Mouse (Mus musculus) cerebellum, postnatal 10 days (tissue): ENCODE measurements around the gene Lrmda.

ENCODE experiments used
- DNase-seq, 2 experiments: peaks; one replicate each; pipeline ENCODE4 v3.0.0; 2021; ENCODE audit warnings: mixed read lengths in 2 of 2

Lrmda gene

DNA sequence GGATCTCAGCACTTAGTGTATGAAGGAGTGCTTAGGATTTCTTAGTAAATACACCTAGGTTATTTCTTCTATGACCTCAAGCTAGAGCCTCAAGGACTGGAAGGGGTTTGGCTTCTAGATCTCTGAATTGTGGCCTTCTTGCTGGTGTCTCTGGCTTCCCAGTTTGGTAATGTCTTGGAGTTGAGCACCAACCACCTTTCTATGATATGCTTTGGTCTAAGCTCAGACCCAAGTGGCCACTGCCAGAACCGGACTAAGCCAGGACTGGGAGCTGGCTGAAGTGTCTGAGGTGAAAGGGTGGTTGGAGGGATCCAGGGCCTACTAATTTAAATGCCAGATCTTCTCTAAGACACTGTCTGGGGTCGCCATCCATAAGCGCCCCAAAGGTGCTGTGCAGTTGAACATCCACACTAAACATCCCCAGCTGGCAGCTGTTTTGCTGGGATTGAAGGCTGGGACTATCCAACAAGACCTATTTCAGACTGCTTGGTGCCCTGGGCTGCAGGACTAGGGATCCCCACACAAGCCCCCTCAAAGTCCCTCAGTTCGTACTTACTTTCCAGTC, 27.1 kb upstream of the Lrmda start:
- DNase-seq = no peak

- DNase-seq = peak; percentile 8 to 11
Observed at GRCm38 (mm10) chr14:21993251-21994060, 26.1 kb upstream of the Lrmda start.

GRCm38 (mm10) chr14:21994061-21994990, 25.2 kb upstream of the Lrmda start:
- peak in 1 of 2 experiments; percentile 13 for DNase-seq

DNA sequence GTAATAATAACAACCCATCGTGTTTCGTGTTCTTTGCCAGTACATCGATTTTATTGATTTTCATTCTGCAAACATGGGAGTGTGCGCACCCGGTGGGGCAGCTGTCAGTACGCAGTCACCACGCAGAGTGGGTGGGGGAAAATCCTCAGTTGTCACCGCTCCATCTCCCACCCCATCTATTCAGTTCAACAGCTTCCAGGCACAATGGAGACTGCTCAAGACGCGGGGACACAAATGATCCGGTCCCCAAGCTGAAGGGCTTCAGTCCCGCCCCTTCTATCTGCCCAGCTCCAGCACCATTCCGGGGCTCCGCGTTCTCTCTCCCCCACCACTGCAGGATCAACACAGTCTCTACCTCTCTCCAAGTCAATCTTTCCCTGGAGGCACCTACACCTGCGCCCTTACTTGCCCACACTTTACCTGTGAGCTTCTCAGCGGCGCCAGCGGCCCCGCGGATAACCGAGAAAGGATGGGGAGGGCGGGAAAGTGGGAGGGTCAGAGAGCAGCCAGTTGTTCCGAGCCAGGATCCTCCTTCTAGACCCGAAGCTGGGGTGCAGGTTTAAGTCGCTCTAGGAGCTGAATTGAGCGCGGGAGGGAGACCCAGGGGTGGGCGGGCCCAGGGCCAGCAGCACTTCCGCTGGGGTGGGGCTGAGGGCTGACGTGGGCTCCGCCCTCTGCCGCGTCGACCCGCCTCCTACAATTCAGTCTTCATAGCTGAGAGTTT, 24.3 kb upstream of the Lrmda start:
- peak; percentile 27 to 47 for DNase-seq

DNA sequence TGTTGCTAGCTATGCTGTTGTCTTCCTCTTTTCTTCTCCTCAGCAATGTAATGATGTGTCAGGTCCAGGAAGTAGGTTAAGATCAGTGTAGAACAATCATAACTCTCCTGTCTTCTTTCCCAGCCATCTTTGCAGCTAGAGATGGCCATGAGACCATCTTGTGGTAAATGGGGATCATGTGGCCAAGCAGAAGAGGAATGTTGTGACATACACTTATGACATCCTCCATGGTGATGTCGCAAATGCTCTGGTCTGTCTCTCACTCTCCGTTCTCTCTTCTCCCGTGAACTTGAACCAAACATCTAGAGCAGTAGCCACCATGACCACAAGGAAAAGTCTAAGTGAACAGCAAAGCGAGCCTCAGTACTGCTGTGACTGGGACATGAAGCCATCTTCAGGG, 19.9 kb upstream of the Lrmda start:
- DNase-seq = no peak

DNA sequence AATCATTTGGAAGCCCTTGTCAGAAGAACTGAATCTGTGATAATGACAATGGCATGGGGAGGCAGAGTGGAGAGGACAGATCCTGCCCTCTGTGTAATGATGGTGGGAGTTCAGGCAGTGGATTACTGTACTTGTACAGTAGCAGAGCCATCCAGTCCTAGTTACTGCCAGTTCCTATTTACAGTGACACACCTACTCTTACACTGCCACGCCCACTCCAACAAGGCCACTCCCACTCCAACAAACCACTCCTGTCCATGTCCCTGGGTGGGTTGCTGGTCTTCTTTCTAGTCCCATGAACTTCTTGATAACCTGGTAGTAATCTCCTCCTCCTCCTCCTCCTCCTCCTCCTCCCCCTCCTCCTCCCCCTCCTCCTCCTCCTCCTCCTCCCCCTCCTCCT, 16.3 kb upstream of the Lrmda start:
- no peak for DNase-seq

DNA sequence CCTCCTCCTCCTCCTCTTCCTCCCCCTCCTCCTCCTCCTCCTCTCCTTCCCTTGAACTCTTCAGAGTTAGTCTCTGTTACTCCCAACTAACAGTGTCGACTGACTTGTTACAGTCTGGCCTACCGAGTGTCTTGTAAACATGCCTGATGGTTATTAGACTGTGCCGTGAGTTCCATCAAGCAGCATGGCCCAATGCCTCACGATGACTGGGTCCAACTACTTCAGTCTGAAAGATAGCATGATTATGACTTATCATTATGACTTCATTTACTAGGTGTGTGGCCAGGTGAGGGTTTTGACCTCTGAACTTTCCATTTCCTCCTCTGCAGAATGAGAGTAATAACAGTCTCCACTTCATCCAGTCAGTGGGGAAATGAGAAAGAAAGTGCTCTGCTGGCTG, 15.9 kb upstream of the Lrmda start:
- no peak for DNase-seq

GRCm38 (mm10) chr14:22004943-22005342, 14.6 kb upstream of the Lrmda start:
- DNase-seq = no peak

GRCm38 (mm10) chr14:22007006-22007405, 12.5 kb upstream of the Lrmda start:
- DNase-seq = no peak

- no peak for DNase-seq
Observed at GRCm38 (mm10) chr14:22014315-22014714, 5.2 kb upstream of the Lrmda start.

- no peak for DNase-seq
Observed at GRCm38 (mm10) chr14:22014781-22015180, 4.7 kb upstream of the Lrmda start.

DNA sequence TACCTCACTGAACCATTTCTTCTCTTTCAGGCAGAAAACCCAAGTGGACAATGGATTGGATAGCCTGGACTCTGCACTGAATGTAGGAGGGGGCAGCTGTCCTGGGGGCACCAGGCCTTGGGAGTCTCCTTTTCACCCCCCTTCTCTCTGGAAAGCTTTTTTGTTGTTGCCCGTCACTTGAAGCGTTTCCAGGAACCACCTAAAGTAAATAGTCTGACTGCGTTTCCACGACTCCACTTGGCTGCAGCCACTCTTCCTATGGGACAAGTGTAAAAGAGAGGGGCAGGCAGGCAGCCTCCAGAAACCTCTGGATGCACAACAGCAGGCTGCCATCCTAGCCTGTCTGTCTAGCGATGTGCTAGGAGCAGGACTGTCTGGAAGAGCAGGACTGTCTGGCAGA, 2.5 kb upstream of the Lrmda start:
- DNase-seq = no peak

GRCm38 (mm10) chr14:22019949-22020845, 685 bp downstream of the Lrmda start:
- peak; percentile 10 to 11 for DNase-seq

GRCm38 (mm10) chr14:22020885-22021284, 1.4 kb downstream of the Lrmda start:
- peak; percentile 87 to 90 for DNase-seq

DNA sequence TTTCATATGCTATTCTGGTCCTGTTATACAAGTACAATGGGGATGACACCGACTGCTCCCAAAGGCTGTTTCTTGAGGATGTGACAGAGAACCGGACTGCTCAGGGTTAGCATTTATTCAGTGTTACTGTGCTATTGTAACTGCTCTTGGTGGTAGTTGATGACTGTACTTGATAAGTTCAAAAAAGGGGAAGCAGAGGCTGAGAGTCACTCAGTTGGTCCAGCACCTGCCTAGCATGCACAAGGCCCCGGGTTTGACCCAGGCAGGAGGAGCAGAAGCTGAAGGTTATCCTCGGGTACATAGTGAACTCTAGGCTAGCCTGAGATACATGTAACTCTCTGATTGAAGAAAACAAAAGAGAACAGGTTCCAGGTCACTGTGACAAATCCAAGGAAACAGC, 4.0 kb downstream of the Lrmda start:
- no peak for DNase-seq

GRCm38 (mm10) chr14:22035900-22036299, 16.4 kb downstream of the Lrmda start:
- DNase-seq = peak; percentile 30 to 35

DNA sequence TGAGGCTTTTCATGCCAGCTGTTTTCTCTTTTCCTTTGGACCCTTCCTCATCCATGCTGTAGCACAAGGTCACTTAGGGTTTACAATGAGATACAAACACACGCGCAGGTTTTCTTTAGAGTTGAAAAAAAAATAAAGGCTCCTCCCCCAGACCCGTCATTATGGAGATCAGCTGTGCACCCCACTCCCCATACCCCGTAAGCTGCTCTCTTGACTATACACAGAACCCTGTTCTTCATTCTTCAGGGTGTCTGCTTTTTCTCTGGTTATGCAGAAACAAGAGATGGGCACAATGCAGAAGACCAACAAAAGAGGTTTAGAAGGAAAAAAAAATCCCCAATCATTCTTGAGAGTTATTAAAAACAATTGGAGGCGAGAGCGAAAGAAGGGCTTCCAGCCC, 16.8 kb downstream of the Lrmda start:
- no peak for DNase-seq

- no peak for DNase-seq
Observed at GRCm38 (mm10) chr14:22036802-22037497, 17.4 kb downstream of the Lrmda start.

GRCm38 (mm10) chr14:22037498-22038131, 18.1 kb downstream of the Lrmda start:
- no peak for DNase-seq

DNA sequence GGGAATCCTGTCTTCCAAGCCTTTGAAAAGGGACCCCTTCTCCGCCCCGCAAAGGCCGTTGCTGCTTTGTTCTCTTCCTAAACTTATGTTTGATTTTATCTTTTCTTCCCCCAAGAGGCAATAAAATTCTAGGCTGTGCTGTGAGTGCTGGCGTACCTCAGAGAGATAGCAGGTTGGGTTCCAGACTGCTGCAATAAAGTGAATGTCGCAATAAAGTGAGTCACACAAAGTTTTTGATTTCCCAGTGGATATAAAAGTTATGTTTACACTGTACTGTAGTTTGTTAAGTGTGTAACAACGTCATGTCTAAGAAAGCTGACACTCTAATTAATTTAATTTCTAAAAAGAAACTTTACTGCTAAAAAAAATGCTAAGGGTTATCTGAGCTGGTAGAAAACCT, 22.6 kb downstream of the Lrmda start:
- DNase-seq = no peak

DNA sequence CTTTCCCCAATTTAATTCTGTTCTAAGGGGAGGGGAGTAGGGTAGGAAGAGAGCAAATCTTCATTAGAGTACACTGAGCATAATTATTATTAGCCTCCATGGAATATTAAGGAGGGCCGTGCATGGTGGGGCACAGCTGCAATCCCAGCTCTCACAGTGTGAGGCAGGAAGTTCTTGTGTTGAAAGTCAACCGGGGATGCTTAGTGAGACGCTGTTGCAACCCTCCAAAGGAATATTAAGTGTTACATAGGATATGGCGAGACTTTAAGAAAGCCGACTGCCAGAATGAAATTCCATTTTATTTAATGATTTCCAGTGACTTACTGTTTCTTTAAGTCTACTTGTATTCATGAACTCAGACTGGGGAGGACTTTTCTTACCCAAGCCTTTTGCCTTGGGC, 23.9 kb downstream of the Lrmda start:
- no peak for DNase-seq
